Mouse (Mus musculus) embryonic facial prominence, embryonic 10.5 days (tissue): Measurements from ENCODE around the gene Acap3. TPM values are rescaled to one million over a fixed set of nuclear protein-coding genes. Genes with fewer than 3 reads are reported as not detected.

Experiments
- DNase-seq: peaks from one replicate; pipeline ENCODE4 v3.0.0-alpha.2; 2017; ENCODE audit warnings: low spot score
- H3K27ac ChIP-seq: fragments of 300-500 bp; sonication (generic); replicated peaks from 2 replicates; pipeline ENCODE4 v1.5.1; 2016; ENCODE audit warnings: mild to moderate bottlenecking
- H3K27me3 ChIP-seq: fragments of 300-500 bp; sonication (generic); replicated peaks from 2 replicates; pipeline ENCODE4 v1.6.1; 2016; ENCODE audit warnings: low read depth, mild to moderate bottlenecking; ENCODE audit not compliant: poor library complexity, severe bottlenecking
- H3K36me3 ChIP-seq: fragments of 300-500 bp; sonication (generic); replicated peaks from 2 replicates; pipeline ENCODE4 v1.6.1; 2016; ENCODE audit warnings: mild to moderate bottlenecking, moderate library complexity
- H3K4me1 ChIP-seq: fragments of 300-500 bp; sonication (generic); 2 replicates; pipeline ENCODE4 v1.6.1; 2016
- H3K4me3 ChIP-seq: fragments of 300-500 bp; sonication (generic); 2 replicates; pipeline ENCODE4 v1.5.1; 2016; ENCODE audit warnings: mild to moderate bottlenecking, moderate library complexity
- H3K9me3 ChIP-seq: fragments of 300-500 bp; sonication (generic); 2 replicates; pipeline ENCODE4 v1.6.1; 2016; ENCODE audit warnings: mild to moderate bottlenecking
- WGBS: fragments of 180-500 bp; shearing (Covaris S2); methylation state at CpG from one replicate; pipeline ENCODE4 v1.1.7; 2016; 5-methylcytosine and 5-hydroxymethylcytosine counted together
- polyA plus RNA-seq: library from polyadenylated mRNA; unstranded; fragments of >200 nt; fragmentation: Nextera tagmentation; extraction: Ambion mirVana; gene quantifications from 2 replicates; pipeline ENCODE4 v1.2.1, GENCODE M21; 2016

Gene Acap3
- polyA plus RNA-seq, 1 experiment from 2014 or later: 24.1 TPM

DNA sequence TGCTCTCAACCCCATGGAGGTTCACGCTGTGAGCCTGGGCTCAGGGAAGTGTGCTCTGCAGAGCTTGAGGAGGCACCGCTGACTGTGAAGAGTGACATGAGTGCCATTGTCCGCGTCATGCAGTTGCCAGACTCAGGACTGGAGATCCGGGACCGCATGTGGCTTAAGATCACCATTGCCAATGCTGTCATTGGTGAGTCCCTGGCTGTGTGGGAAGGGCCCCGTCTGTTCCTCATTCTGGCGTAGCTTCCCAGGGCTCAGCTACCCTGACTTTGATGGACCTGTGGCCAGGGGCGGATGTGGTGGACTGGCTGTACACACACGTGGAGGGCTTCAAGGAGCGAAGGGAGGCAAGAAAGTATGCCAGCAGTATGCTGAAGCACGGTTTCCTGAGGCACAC lies 35.6 kb upstream of the Acap3 start:
- Histone ChIP-seq H3K4me1 (0 out of 2 replicates have a peak, but pooled peaks cover 3% of the 10 kb centered on the region), H3K9me3 (no peaks in the 10 kb centered on the region), H3K27me3 (no peaks in the 10 kb centered on the region), H3K36me3 (peaks cover 84% of the 10 kb centered on the region), H3K27ac (no peak overlapping the region), H3K4me3 (no peak overlapping the region)
- 91% methylated on average over 12 of the region's 12 CpGs for WGBS
- no peak for DNase-seq

DNA sequence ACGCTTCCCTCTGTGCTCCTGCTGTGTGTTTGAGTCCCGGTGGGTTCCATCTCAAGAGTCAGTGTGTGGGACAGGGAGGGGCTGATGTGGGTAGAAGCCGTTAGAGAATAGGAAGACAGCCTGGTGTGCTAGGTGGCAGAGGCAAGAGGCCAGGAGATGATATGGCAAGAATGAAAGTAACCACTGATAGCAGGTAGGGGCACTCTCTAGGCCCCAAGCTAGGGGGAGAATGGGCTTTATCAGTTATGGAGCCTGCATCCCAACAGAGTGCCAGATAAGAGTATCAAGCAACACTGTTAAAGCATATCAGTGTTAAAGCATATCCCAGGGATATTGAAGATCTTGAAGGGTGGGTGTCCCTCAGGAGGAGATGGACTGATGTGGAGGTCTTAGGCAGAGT lies 34.7 kb upstream of the Acap3 start:
- DNase-seq: no peak
- Histone ChIP-seq H3K9me3 (no peaks in the 10 kb centered on the region), H3K27me3 (no peaks in the 10 kb centered on the region), H3K36me3 (peaks cover 90% of the 10 kb centered on the region), H3K4me3 (0 out of 2 replicates have a peak overlapping the region, but pooled peaks have one; percentile 6), H3K4me1 (no peaks in the 10 kb centered on the region), H3K27ac (no peak overlapping the region)
- WGBS: 90% methylated on average over 3 of the region's 3 CpGs

DNA sequence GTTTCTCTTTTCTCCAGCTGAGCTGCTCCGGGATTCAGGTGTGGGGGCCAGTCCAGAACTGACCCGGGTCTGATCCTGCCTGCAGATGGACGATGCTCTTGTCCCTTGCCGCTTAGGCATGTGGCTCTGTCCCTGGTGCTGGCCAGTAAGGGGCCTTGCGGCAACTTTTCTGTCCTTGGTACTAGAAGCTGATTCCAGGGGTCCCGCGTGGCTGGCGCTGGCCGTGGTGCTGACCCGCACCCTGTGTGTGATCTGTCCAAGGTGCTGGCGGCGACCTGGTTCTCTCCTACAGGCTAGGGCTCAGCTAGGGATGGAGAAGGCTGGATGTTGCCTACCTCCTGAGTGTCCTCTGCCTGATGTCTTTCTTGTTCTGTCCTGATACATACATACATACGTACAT lies 32.3 kb upstream of the Acap3 start:
- no peaks in the 10 kb centered on the region for H3K4me1 ChIP-seq
- H3K9me3 ChIP-seq: no peaks in the 10 kb centered on the region
- WGBS: 20% methylated on average over 13 of the region's 13 CpGs
- H3K36me3 ChIP-seq: peaks cover 75% of the 10 kb centered on the region
- no peak overlapping the region for H3K27ac ChIP-seq
- H3K27me3 ChIP-seq: no peaks in the 10 kb centered on the region
- DNase-seq: peak; percentile 92
- no peak overlapping the region for H3K4me3 ChIP-seq

DNA sequence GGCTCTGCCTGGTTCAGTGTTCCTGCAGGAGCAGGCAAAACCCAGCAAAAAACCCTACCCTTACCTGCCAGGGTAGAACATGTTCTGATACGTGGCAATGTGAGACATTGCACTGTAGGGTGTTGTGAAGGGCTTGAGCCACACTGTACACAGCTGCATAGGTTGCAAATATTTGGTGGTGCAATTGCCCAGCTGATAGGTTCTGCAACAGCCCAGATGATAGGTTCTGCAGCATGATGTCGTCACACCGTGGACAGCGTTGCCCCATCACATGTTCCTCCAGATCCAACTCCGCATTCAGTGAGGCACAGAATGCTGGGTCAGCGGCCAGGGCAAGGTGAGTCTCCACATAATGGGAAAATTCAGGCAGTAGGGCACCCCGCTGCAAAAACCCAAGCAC lies 29.8 kb upstream of the Acap3 start:
- Histone ChIP-seq H3K36me3 (peaks cover 75% of the 10 kb centered on the region), H3K4me1 (no peaks in the 10 kb centered on the region), H3K27me3 (no peaks in the 10 kb centered on the region), H3K27ac (no peak overlapping the region), H3K4me3 (no peak overlapping the region), H3K9me3 (no peaks in the 10 kb centered on the region)
- 91% methylated on average over 7 of the region's 7 CpGs for WGBS
- DNase-seq: no peak

DNA sequence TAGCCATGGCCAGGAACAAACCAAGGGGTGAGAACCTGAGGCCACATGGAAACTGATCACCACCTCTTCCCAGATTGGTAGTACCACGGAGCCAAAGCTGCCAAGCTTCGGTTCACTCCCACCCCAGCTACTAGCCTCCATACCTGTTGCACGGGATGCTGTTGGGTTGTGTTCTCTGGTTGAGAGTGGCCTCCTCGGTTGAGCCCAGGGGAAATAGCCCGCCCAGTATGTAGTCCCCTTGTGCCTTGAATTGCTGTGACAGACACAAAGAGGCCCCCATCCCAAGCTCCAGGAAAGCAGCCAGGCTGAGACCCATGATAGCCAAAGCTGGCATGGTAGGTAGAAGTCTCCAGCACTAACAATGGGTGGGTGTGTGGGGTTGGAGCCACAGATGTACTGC lies 28.6 kb upstream of the Acap3 start, which contains the start of gene Tas1r3:
Gene Tas1r3 (minus strand): TSS at position 362 of the 400 bp plus-strand sequence.
- no peak for DNase-seq
- Histone ChIP-seq H3K4me1 (no peaks in the 10 kb centered on the region), H3K27me3 (no peaks in the 10 kb centered on the region), H3K36me3 (peaks cover 66% of the 10 kb centered on the region), H3K9me3 (no peaks in the 10 kb centered on the region), H3K4me3 (no peak within 1 kb of the TSS), H3K27ac (no peak within 1 kb of the TSS)
- WGBS: 81% methylated on average over 5 of the region's 5 CpGs

DNA sequence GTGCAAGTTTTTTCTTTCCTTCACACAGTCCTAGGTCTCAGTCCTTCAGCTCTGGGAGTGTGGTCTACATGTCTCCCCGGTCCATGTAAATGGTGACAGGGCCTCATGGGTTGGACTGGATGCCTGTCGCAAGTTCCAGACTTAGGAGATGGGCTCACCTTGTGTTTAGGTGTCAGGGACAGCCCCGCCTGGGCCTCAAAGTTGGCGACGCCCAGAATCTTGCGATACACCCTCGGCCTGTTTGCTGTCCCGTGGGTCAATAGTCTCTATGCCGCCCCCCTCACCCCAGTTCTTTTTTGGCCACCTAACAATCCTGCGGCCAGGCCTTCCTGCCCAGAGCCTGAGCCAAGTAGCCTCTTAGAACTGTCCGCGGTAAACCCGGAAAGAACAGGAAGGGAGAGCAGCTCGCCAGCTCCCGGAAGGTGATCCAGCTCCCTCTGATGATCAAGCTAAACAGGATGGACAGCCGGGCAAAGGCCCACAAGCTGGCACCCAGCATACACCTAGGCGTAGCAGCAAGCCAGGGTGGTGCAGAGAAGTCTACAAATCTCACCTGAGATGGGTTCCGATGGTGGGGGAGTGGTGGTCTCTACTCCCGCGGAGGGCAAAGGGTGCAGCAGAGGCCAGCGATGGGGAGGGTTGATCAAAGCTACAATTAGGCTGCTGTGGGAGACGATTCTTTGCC lies 22.9 kb upstream of the Acap3 start:
- H3K27ac ChIP-seq: peak overlapping the region; percentile 86
- WGBS: 10% methylated on average over 22 of the region's 22 CpGs
- H3K4me1 ChIP-seq: peaks cover 27% of the 10 kb centered on the region
- H3K27me3 ChIP-seq: no peaks in the 10 kb centered on the region
- DNase-seq: no peak
- H3K9me3 ChIP-seq: no peaks in the 10 kb centered on the region
- peaks cover 58% of the 10 kb centered on the region for H3K36me3 ChIP-seq
- peak overlapping the region; percentile 88 for H3K4me3 ChIP-seq

DNA sequence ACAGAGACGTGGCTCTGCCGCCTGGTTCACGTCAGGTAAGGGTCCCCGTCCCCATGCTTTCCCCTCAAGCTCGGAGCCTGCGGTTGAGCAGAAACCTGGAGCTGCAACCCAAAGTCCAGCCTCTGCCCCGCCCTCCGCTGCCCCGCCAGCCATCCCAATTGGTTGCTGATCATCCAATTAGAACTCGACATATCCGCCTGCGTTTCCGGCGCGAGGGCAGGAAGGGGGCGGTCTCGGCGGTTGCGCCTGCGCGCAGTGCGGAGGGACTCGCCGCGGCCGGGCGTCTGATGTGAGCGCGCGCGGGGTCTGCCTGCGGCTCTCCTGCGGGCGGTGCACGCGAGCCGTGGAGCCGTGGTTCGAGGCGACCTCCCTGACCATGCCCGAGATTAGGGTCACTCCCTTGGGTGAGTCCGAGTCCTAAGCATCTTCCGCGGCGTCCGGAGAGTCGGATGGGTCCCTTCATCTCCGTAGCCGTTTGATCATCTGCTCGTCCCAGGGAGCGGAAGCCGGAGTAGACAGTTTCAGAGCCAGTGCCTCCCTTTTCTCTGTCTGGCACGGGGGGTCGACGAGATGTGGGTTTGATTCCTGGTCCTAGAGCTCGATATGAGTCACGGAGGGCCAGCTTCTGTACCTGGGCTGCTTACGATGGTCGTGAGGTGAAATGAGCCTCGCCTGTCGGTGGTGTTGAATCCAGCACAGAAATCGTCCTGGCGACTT lies 22.1 kb upstream of the Acap3 start, which contains the start of the genes Cptp and Ints11:
Gene Cptp (minus strand): TSS at position 124 of the 717 bp plus-strand sequence.
Gene Ints11 (plus strand): TSS at position 230 of the 717 bp plus-strand sequence.
- peaks cover 61% of the 10 kb centered on the region for H3K36me3 ChIP-seq
- H3K27me3 ChIP-seq: no peaks in the 10 kb centered on the region
- H3K9me3 ChIP-seq: no peaks in the 10 kb centered on the region
- peak within 1 kb of the TSS; percentile 88 for H3K4me3 ChIP-seq
- peaks cover 27% of the 10 kb centered on the region for H3K4me1 ChIP-seq
- peak; percentile 98 for DNase-seq
- under 1% methylated on average over 63 of the region's 63 CpGs for WGBS
- peak within 1 kb of the TSS; percentile 86 for H3K27ac ChIP-seq

DNA sequence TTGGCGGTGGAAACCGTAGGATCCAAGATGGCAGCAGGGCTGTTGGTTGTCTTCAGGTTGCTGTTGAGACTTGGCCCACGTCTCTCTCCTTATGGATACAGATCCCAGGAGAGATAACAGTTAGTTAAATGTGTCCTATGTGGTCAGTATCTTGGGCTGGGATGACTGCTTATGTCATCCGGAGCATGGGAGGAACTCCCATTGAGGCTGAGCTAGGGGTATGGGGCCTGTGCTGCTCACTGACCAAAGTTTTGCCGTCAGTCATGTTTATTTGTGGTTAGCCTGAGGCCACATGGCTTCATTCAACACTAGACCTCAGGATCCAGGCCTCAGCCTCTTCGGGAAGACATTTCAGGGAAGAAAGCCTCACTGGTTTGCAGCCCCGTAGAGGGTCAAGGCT lies 20.2 kb upstream of the Acap3 start:
- Histone ChIP-seq H3K4me3 (no peak overlapping the region), H3K4me1 (peaks cover 27% of the 10 kb centered on the region), H3K27me3 (no peaks in the 10 kb centered on the region), H3K9me3 (no peaks in the 10 kb centered on the region), H3K36me3 (peaks cover 61% of the 10 kb centered on the region), H3K27ac (no peak overlapping the region)
- no peak for DNase-seq
- WGBS: 92% methylated on average over 7 of the region's 7 CpGs

DNA sequence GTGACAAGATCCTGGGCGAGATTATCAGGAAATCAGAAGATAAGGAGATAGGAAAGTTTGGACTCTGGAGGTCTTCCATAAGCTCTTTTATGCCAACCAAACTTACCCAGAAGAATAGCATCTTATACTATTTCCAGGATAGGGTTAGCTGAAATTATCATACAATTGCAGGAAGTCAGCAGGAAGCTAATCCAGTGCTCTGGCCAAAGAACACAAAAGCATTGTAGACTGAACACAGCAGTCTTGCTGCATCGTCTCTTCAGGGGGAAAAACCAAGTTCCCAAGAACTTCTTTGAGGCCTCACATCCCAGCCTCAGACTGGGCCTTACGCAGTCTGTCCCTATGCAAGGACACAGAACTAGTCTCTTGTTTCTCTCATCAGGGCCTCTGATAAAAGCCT lies 8.0 kb upstream of the Acap3 start:
- H3K36me3 ChIP-seq: peaks cover 89% of the 10 kb centered on the region
- WGBS: 85% methylated on average over 3 of the region's 3 CpGs
- no peak overlapping the region for H3K27ac ChIP-seq
- no peaks in the 10 kb centered on the region for H3K27me3 ChIP-seq
- no peak for DNase-seq
- H3K4me1 ChIP-seq: no peaks in the 10 kb centered on the region
- no peak overlapping the region for H3K4me3 ChIP-seq
- H3K9me3 ChIP-seq: no peaks in the 10 kb centered on the region

DNA sequence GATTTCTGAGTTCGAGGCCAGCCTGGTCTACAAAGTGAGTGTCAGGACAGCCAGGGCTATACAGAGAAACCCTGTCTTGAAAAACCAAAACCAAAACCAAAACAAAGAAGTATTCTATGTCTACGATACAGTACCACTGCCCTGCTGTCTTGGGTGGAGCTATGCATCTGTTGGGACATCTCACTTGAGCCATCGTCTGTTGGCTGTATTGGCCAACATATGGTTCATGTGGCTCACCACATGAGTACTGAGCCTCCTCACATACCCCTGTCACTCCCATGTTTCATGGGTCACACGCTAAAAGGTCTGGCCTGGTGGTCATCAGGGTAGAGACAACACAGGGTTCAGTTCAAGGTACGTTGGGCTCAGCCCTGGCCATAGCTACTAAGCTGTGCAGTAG lies 5.3 kb upstream of the Acap3 start:
- peaks cover 14% of the 10 kb centered on the region for H3K4me1 ChIP-seq
- H3K27me3 ChIP-seq: no peaks in the 10 kb centered on the region
- no peak overlapping the region for H3K4me3 ChIP-seq
- H3K9me3 ChIP-seq: no peaks in the 10 kb centered on the region
- H3K27ac ChIP-seq: no peak overlapping the region
- peaks cover 84% of the 10 kb centered on the region for H3K36me3 ChIP-seq
- WGBS: 92% methylated on average over 5 of the region's 5 CpGs
- DNase-seq: no peak

DNA sequence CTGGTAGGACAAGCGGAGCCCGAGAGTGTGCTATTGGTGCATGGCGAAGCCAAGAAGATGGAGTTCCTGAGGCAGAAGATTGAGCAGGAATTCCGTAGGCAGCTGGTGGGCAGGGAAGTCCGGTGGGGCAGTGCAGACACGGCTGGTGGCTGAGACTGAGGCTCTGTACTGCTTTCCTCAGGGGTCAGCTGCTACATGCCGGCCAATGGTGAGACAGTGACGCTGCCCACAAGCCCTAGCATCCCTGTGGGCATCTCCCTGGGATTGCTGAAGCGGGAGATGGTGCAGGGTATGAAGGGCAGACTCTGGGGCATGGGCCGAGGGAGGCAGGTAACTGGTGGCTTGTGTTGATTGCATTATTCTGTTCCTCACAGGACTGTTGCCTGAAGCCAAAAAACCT lies 3.9 kb upstream of the Acap3 start:
- DNase-seq: no peak
- Histone ChIP-seq H3K9me3 (no peaks in the 10 kb centered on the region), H3K36me3 (peaks cover 75% of the 10 kb centered on the region), H3K27me3 (no peaks in the 10 kb centered on the region), H3K4me1 (peaks cover 18% of the 10 kb centered on the region), H3K4me3 (no peak overlapping the region), H3K27ac (no peak overlapping the region)
- WGBS: 87% methylated on average over 10 of the region's 10 CpGs

DNA sequence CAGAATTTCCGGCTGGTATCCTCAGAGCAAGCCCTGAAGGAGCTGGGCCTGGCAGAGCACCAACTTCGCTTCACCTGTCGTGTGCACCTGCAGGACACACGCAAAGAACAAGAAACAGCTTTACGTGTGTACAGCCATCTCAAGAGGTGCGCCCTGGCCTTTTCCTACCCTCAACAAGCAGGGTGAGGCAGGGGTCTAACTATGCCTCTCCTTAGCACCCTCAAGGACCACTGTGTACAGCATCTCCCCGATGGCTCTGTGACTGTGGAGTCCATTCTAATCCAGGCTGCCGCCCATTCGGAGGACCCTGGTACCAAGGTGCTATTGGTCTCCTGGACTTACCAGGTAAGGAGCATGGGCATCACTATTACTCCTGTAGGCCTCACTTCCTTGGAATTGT lies 3.4 kb upstream of the Acap3 start:
- Histone ChIP-seq H3K4me3 (no peak overlapping the region), H3K27me3 (no peaks in the 10 kb centered on the region), H3K4me1 (peaks cover 23% of the 10 kb centered on the region), H3K36me3 (peaks cover 69% of the 10 kb centered on the region), H3K9me3 (no peaks in the 10 kb centered on the region), H3K27ac (no peak overlapping the region)
- 95% methylated on average over 9 of the region's 9 CpGs for WGBS
- no peak for DNase-seq

DNA sequence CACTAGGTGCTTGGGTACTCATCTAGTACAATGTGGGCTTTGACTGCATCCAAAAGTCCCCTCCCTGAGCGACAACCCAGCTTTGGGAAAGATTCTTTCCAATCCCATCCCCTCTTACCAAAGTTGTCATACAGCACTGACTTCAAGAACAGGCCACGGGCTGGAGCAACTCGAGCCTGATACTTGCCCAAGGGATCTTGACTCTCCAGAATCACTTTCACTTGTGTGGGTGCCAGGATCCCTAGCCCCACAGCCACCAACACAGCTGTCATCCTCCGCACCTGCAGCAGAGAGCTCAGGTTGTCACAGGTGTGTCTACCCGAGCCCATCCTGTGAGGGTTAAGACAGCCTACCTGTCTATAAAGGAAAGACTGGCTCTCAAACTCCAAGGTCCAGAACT lies 2.3 kb upstream of the Acap3 start:
- H3K27me3 ChIP-seq: no peaks in the 10 kb centered on the region
- DNase-seq: no peak
- peaks cover 35% of the 10 kb centered on the region for H3K4me1 ChIP-seq
- no peaks in the 10 kb centered on the region for H3K9me3 ChIP-seq
- H3K4me3 ChIP-seq: peak overlapping the region; percentile 96; the same call in 1 of the 2 replicates
- no peak overlapping the region for H3K27ac ChIP-seq
- WGBS: 84% methylated on average over 5 of the region's 5 CpGs
- H3K36me3 ChIP-seq: peaks cover 58% of the 10 kb centered on the region
